Comparison of ENCODE assay signal across 18 mouse cellular contexts in genomic region chr3:117732661-117733060, GRCm38 (mm10).
DNase-seq lines count a peak whose midpoint lies in the region; ATAC-seq and TF ChIP-seq lines count a peak whose summit lies in the region.
"Had no signal": no experiment of that assay in that cellular context is flagged by ENCODE, and none has a peak within 500 bp of the region (broad histone marks: within the 10 kb centered on the region; RNA-seq: fewer than 3 reads in every experiment).

No protein-coding gene starts in this region.

- no peak overlapping the region for H3K27ac ChIP-seq in forebrain, embryonic 14.5 days (ENCODE audit: low read depth, low read length)
- H3K27ac ChIP-seq in forebrain, embryonic 11.5 days (ENCODE audit: low read depth, low read length), result no peak overlapping the region
- no peak overlapping the region for H3K27ac ChIP-seq in midbrain, postnatal 0 days (ENCODE audit: low read depth, low read length)
- H3K27ac ChIP-seq in midbrain, embryonic 11.5 days (ENCODE audit: low read depth, low read length), result no peak overlapping the region
- H3K27ac ChIP-seq in heart, embryonic 10.5 days, result no peak overlapping the region
- H3K27ac ChIP-seq: embryonic facial prominence, embryonic 10.5 days; embryonic facial prominence, embryonic 12.5 days; forebrain, embryonic 12.5 days; forebrain, embryonic 15.5 days had no signal

- H3K4me2 ChIP-seq in forebrain, embryonic 14.5 days (ENCODE audit: low read length), result no peak overlapping the region
- H3K4me2 ChIP-seq in forebrain, embryonic 11.5 days (ENCODE audit: low read depth, low read length, severe bottlenecking), result no peak overlapping the region
- no peak overlapping the region for H3K4me2 ChIP-seq in midbrain, postnatal 0 days (ENCODE audit: low read depth, low read length, poor library complexity, severe bottlenecking)
- no peak overlapping the region for H3K4me2 ChIP-seq in midbrain, embryonic 11.5 days
- H3K4me2 ChIP-seq: embryonic facial prominence, embryonic 12.5 days; forebrain, embryonic 12.5 days; forebrain, embryonic 15.5 days had no signal

- H3K4me1 ChIP-seq in forebrain, embryonic 14.5 days (ENCODE audit: control insufficient read depth, insufficient read depth, low read length), result peaks cover 7% of the 10 kb centered on the region
- H3K4me1 ChIP-seq in forebrain, embryonic 11.5 days (replicated peaks; ENCODE audit: control insufficient read depth, insufficient read depth, low read length), result no peaks in the 10 kb centered on the region
- no peaks in the 10 kb centered on the region for H3K4me1 ChIP-seq in midbrain, postnatal 0 days (ENCODE audit: insufficient read depth, low read length)
- H3K4me1 ChIP-seq in midbrain, embryonic 11.5 days (ENCODE audit: control insufficient read depth, insufficient read depth, low read length), result no peaks in the 10 kb centered on the region
- H3K4me1 ChIP-seq in heart, embryonic 10.5 days, result no peaks in the 10 kb centered on the region
- H3K4me1 ChIP-seq: embryonic facial prominence, embryonic 10.5 days; embryonic facial prominence, embryonic 12.5 days had no signal

- intact Hi-C loops in left cerebral cortex, postnatal 4 days (cut with DNase I), result no loop called here
- intact Hi-C loops in left cerebral cortex, postnatal 25 days (cut with DNase I), result no loop called here

- H3K9me3 ChIP-seq in forebrain, embryonic 14.5 days (replicated peaks; ENCODE audit: control insufficient read depth, low read length), result no peaks in the 10 kb centered on the region
- no peaks in the 10 kb centered on the region for H3K9me3 ChIP-seq in forebrain, embryonic 11.5 days (ENCODE audit: control insufficient read depth, low read length)
- H3K9me3 ChIP-seq in midbrain, postnatal 0 days (ENCODE audit: low read length), result no peaks in the 10 kb centered on the region
- no peaks in the 10 kb centered on the region for H3K9me3 ChIP-seq in midbrain, embryonic 11.5 days (ENCODE audit: control insufficient read depth, low read length)
- H3K9me3 ChIP-seq in heart, embryonic 10.5 days, result no peaks in the 10 kb centered on the region
- H3K9me3 ChIP-seq: embryonic facial prominence, embryonic 10.5 days; embryonic facial prominence, embryonic 12.5 days; forebrain, embryonic 12.5 days; forebrain, embryonic 15.5 days had no signal

- H3K36me3 ChIP-seq in forebrain, embryonic 14.5 days (ENCODE audit: control insufficient read depth, insufficient read depth, low read length), result no peaks in the 10 kb centered on the region
- no peaks in the 10 kb centered on the region for H3K36me3 ChIP-seq in forebrain, embryonic 11.5 days (ENCODE audit: control insufficient read depth, insufficient read depth, low read length)
- H3K36me3 ChIP-seq in midbrain, postnatal 0 days (ENCODE audit: insufficient read depth, low read length), result no peaks in the 10 kb centered on the region
- no peaks in the 10 kb centered on the region for H3K36me3 ChIP-seq in midbrain, embryonic 11.5 days (ENCODE audit: control insufficient read depth, insufficient read depth, low read length)
- no peaks in the 10 kb centered on the region for H3K36me3 ChIP-seq in heart, embryonic 10.5 days
- H3K36me3 ChIP-seq: embryonic facial prominence, embryonic 10.5 days; embryonic facial prominence, embryonic 12.5 days; forebrain, embryonic 12.5 days; forebrain, embryonic 15.5 days had no signal

- TF ChIP-seq CTCF in midbrain, postnatal 0 days (IDR thresholded peaks at IDR 0.05), result no peak

- no peaks in the 10 kb centered on the region for H3K27me3 ChIP-seq in forebrain, embryonic 14.5 days (replicated peaks; ENCODE audit: control insufficient read depth, insufficient read depth, low read length)
- H3K27me3 ChIP-seq in forebrain, embryonic 11.5 days (ENCODE audit: control insufficient read depth, insufficient read depth, low read length), result no peaks in the 10 kb centered on the region
- H3K27me3 ChIP-seq in midbrain, postnatal 0 days (ENCODE audit: insufficient read depth, low read length), result no peaks in the 10 kb centered on the region
- H3K27me3 ChIP-seq in midbrain, embryonic 11.5 days (ENCODE audit: control insufficient read depth, insufficient read depth, low read length), result no peaks in the 10 kb centered on the region
- H3K27me3 ChIP-seq in heart, embryonic 10.5 days (ENCODE audit: insufficient read depth, poor library complexity, severe bottlenecking), result no peaks in the 10 kb centered on the region
- H3K27me3 ChIP-seq: embryonic facial prominence, embryonic 12.5 days; forebrain, embryonic 12.5 days; forebrain, embryonic 15.5 days had no signal

- no peak overlapping the region for H3K9ac ChIP-seq in forebrain, embryonic 14.5 days (ENCODE audit: low read length)
- H3K9ac ChIP-seq in forebrain, embryonic 11.5 days (ENCODE audit: low read length), result no peak overlapping the region
- H3K9ac ChIP-seq in midbrain, postnatal 0 days (replicated peaks; ENCODE audit: low read length, poor library complexity, severe bottlenecking), result no peak overlapping the region
- no peak overlapping the region for H3K9ac ChIP-seq in midbrain, embryonic 11.5 days (ENCODE audit: low read length)
- H3K9ac ChIP-seq: embryonic facial prominence, embryonic 12.5 days; forebrain, embryonic 12.5 days; forebrain, embryonic 15.5 days; forebrain, postnatal 0 days had no signal

- ATAC-seq in forebrain, embryonic 14.5 days, result peak; percentile 24; the same call in 1 of the 2 replicates
- ATAC-seq in forebrain, embryonic 11.5 days (replicated peaks; ENCODE audit: low FRiP score), result no peak
- no peak for ATAC-seq in midbrain, postnatal 0 days (ENCODE audit: low FRiP score)
- ATAC-seq in midbrain, embryonic 11.5 days (ENCODE audit: low FRiP score), result no peak
- ATAC-seq: forebrain, embryonic 15.5 days; forebrain, postnatal 0 days had no signal

- 6% methylated on average over 4 of the region's 4 CpGs for WGBS in forebrain, embryonic 14.5 days
- WGBS in forebrain, embryonic 11.5 days, result 50% methylated on average over 4 of the region's 4 CpGs
- 58% methylated on average over 4 of the region's 4 CpGs for WGBS in midbrain, postnatal 0 days
- 81% methylated on average over 4 of the region's 4 CpGs for WGBS in midbrain, embryonic 11.5 days
- 81% methylated on average over 4 of the region's 4 CpGs for WGBS in heart, embryonic 10.5 days

- DNase-seq in forebrain, embryonic 14.5 days (ENCODE audit: low spot score), result peak; percentile 51
- DNase-seq in forebrain, embryonic 11.5 days (ENCODE audit: low spot score), result no peak
- peak; percentile 18 for DNase-seq in left cerebral cortex, postnatal 4 days
- DNase-seq in left cerebral cortex, postnatal 25 days (ENCODE audit: low spot score in 2 of 2), result no peak
- DNase-seq in midbrain, postnatal 0 days (ENCODE audit: low spot score), result peak; percentile 68
- no peak for DNase-seq in midbrain, embryonic 11.5 days (ENCODE audit: low spot score, missing footprints)
- no peak for DNase-seq in heart, embryonic 10.5 days (ENCODE audit: low spot score)
- DNase-seq: adrenal gland, adult 2 months; adrenal gland, postnatal 10 days; adrenal gland, postnatal 25 days; cerebellum, adult 11-12 months; cerebellum, adult 2 months; cerebellum, adult 9-10 months; forebrain, postnatal 0 days had no signal

- H3K4me3 ChIP-seq in forebrain, embryonic 14.5 days (ENCODE audit: low read depth, low read length), result no peak overlapping the region
- H3K4me3 ChIP-seq in forebrain, embryonic 11.5 days (ENCODE audit: low read depth, low read length), result no peak overlapping the region
- H3K4me3 ChIP-seq in midbrain, postnatal 0 days (ENCODE audit: low read depth, low read length), result no peak overlapping the region
- H3K4me3 ChIP-seq in midbrain, embryonic 11.5 days (ENCODE audit: low read depth, low read length), result no peak overlapping the region
- H3K4me3 ChIP-seq in heart, embryonic 10.5 days, result no peak overlapping the region
- H3K4me3 ChIP-seq: embryonic facial prominence, embryonic 10.5 days; embryonic facial prominence, embryonic 12.5 days; forebrain, embryonic 12.5 days; forebrain, embryonic 15.5 days had no signal

Comparison
In these comparisons a context has a peak if more than half of its experiments do, and no peak if none do; other contexts are left out.
1. DNase-seq: peak in forebrain, embryonic 14.5 days (single experiment), left cerebral cortex, postnatal 4 days (single experiment) and midbrain, postnatal 0 days (single experiment); none in forebrain, embryonic 11.5 days (single experiment), left cerebral cortex, postnatal 25 days (0 of 2), midbrain, embryonic 11.5 days (single experiment) and heart, embryonic 10.5 days (single experiment).